Mouse (Mus musculus): ENCODE data around the gene Sprr2j-ps.

Sprr2j-ps gene

DNA sequence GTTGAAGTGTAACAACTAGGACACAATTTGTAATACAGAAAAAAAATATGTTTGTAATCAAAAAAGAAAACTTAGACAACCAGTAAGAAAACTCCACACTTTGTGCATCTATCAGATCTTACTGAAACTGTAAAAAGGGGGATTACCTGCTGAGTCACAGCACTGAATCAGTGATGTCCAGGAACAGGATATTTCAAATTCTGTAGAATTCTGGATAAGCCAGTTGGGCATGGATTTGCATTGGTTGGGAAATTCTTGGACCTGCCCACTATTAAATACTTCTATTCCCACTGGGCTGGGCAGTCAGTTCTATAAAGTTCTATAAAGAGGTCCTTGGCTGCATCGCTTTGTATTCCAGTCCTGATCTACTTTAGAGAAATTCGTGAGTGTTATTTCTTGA is at the start of gene Sprr2j-ps:
Sprr2j-ps (plus strand) TSS at position 301 of the 400 bp plus-strand sequence.
- no peak for DNase-seq (ENCODE audit: low read depth, low spot score)

DNA sequence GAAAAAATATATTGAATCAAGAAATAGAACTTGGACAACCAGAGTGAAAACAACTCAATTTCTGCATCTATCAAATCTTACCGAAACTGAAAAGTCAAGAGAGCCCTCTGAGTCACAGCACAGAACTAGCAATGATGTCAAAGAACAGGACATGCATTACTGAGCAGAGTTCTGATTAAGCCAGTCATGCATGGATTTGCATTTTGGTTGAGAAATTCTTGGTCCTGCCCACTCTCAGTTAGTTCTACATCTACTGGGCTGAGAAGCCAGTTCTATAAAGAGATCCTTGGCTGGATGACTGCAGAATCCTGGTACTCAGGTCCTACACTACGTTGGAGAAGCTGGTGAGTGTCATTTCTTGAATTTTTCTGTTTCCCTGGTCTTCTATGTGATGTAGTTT is 44.3 kb upstream of the Sprr2j-ps start:
- no peak for DNase-seq (ENCODE audit: low read depth, low spot score)

DNA sequence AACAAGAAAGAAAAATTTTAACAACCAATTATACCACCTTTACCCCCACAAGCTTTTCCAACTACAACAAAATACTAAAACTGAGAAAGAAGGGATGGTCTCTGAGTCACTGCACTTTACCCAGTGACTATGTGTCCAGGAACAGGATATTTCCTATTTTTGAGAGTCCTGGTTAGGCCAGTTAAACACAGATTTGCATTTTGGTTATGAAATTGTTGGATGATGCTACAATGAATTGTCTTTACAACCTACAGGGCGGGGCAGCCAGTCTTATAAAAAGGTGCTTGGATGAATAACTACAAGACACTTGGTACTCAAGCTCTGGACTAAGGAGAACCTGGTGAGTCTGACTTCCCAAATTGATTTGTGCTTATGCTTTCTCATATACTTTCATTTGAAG is 32.5 kb upstream of the Sprr2j-ps start, which contains the start of gene Sprr2h:
Sprr2h (plus strand) TSS at position 301 of the 400 bp plus-strand sequence.
- DNase-seq (ENCODE audit: low read depth, low spot score) = no peak

DNA sequence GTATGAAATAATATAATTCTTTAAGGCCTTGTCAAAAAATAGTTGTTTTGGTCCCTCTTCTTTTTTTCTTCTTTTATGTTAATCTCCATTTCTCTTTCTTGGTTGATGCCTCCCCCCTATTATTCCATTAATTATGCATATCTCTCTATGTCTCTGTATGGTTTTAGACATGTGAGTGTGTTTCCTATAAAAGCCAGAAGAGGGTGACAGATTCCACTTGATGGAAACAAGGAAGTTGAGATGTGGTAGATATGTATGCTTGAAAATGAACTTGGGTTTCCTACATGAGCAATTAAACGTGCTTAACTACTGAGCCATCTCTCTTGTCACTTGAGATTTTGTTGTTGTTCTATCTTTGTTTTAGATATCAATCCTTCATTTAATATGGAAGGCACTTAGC is 23.6 kb upstream of the Sprr2j-ps start:
- no peak for DNase-seq (ENCODE audit: low read depth, low spot score)

DNA sequence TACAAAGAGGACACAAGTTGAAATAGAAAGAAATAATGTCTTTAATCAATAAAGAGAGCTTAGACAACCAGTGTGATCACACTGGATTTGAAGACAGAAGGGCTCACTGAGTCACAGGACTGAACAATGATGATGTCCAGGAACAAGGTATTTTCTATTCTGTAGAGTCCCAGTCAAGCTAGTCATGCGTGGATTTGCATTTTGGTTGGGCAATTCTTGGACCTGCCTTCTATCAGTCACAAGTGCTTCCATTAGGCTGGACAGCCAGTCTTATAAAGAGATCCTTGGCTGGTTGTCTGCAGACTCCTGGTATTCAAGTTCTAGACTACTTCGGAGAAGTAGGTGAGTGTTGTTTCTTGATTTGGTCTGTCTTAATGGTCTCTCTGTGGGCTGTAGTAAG is 10.2 kb upstream of the Sprr2j-ps start, which contains the start of gene Sprr2i:
Sprr2i (plus strand) TSS at position 301 of the 400 bp plus-strand sequence.
- DNase-seq (ENCODE audit: low read depth, low spot score) = no peak

DNA sequence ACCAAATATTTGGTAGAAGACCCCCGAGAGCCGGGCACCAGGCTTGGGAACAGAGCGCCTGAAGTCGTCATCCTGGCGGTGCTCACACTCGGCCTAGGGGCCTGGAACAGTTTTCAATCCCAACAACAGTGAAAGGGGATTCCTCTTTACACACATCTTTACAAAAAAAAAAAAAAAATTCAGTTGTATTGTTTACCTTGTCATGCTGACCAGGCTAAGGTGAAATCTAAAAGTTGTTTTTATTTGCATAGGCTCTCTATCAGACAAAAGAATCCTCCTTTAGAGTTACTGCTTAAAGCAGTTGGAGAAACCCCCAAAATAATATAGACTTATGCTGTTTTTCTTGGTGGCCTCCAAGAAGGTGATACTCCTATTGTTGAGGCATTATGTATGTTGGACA is 11.4 kb downstream of the Sprr2j-ps start, which contains the start of gene Gm9774:
Gm9774 (minus strand) TSS at position 101 of the 400 bp plus-strand sequence.
- DNase-seq (ENCODE audit: low read depth, low spot score) = no peak

DNA sequence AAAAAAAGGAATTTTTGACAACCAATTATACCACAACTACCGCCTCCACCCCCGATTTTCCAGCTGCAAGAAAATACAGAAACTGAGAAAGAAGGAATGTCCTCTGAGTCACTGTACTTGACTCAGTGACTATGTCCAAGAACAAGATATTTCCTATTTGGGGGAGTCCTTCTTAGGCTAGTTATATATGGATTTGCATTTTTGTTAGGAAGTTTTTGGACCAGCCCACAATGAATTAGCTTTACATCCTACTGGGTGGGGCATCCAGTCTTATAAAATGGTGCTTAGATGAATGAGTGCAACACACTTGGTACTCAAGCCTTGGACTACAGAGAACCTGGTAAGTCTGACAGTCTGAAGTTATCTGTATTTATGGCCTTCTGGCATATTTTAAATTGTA is 14.4 kb downstream of the Sprr2j-ps start, which contains the start of gene Sprr2k:
Sprr2k (plus strand) TSS at position 301 of the 400 bp plus-strand sequence.
- DNase-seq (ENCODE audit: low read depth, low spot score) = no peak

DNA sequence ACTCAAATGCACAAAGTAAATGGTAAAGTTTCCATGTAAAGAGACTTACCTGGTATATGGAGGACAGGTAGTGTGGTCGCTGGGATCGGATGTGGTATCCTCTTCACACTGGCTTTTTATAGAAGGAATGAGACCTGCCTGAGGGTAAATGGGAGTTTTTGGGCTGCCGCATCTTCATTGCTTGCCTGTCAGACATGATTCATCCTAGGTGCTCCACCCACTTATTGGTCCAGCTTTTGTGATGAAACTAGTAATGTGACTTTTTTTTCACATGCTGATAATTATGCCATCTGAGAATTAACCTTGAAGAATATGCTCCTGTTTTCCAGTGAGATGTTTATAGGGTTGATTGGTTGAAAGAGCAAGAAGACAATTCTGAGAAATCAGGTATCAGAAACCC is 20.8 kb downstream of the Sprr2j-ps start, which contains the start of gene Sprr1b:
Sprr1b (minus strand) TSS at position 101 of the 400 bp plus-strand sequence.
- DNase-seq (ENCODE audit: low read depth, low spot score) = no peak

DNA sequence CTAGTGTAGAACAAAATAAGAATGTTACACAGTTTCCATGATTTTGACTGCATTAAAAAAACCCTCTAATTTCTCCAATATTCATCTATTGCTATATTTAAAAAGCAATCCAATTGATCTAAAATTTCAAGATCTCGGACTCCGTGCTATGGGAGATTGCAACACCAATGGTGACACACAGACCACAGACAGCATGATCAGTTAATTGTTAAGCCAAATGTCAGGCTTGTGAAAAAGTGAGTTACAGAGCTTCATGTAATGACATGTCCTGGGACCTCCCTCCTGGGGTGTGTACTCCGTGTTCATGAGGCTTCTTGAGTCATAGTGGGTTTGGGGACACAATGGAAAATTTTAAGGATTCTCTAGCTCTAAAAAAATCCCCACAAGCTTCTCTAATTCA is 22.3 kb downstream of the Sprr2j-ps start:
- DNase-seq (ENCODE audit: low read depth, low spot score) = no peak

DNA sequence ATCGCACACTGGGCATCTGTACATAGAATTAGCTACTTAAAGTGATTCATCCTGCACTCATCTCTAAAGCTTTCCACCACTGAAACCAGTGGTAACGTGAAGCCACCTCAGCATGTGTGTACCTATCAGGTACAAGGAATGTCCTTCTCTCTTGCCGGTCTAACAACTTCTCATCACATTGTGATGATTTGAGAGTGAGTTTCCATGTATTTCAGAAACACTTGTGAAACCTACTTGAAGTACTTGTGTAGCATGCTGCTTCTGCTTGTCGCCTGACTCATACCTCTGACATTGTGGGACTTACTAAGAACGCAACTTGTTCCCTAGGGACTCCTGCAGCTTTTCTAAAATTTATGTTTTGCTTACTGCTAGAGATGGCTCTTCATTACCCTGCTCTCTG is 37.3 kb downstream of the Sprr2j-ps start:
- DNase-seq (ENCODE audit: low read depth, low spot score) = no peak

DNA sequence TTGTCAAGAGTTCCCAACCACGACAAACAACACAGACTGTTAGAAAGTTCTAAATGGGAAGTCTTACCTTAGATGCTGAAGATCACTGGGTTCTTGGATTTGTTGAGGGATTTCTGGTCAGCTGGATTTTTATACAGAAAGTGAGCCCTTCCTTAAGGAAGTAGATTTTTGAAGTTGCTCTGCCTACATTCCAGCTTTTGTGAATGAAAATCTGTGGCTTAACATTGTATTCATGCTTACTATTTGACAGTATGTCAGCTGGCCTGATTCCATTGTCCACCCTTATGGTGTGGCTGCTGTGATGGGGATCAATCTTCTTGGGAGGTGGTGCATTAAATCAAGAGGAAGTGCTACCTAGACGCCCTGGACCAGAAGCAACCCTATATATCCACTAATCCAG is 40.7 kb downstream of the Sprr2j-ps start, which contains the start of gene Sprr3:
Sprr3 (minus strand) TSS at position 101 of the 400 bp plus-strand sequence.
- DNase-seq (ENCODE audit: low read depth, low spot score) = no peak

DNA sequence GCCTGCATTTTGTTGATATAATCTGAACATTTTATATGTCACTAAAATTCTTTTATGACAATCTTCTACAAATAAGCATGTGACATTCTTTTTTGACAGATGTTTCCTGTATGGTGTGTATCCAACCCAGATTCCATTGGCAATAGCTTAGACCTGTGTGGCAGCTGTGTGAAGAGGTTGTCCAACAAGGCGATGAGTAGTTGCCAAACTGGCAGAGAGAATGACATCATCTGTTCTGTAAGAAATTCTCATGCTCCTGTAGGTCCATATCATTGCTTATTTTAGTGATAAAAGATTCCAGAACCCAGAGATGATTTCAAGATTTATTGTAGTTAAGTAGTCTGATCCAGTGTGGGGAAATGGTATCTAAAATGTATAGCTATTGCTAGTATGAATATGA is 48.7 kb downstream of the Sprr2j-ps start:
- DNase-seq (ENCODE audit: low read depth, low spot score) = no peak

DNA sequence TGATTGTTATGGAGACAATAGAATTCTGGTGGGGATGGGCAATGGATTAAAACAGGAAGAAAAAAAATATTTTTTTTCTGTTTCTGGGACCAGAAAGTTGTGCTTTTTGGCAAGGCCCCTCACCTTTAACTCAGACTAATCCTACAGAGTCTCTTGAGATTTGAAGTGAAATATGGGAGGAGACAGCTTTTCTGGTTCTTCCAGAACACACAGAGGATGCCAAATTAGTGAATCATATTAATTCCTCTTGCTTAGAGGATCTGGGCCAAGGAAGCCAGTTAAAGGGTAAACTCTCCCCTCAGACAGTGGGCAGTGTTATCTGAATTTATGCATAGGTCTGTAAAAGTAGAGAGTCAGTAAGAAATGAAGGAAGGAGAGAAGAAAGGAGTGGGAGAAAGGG is 49.5 kb downstream of the Sprr2j-ps start:
- no peak for DNase-seq (ENCODE audit: low read depth, low spot score)
